Mouse (Mus musculus) cerebral cortex, adult 2 months (tissue): ENCODE measurements around the gene Slc43a1.

Experiments
- WGBS: fragments of 180-500 bp; shearing (Covaris S2); methylation state at CpG from one replicate; pipeline ENCODE4 v1.1.7; 2018; 5-methylcytosine and 5-hydroxymethylcytosine counted together

Slc43a1 gene

DNA sequence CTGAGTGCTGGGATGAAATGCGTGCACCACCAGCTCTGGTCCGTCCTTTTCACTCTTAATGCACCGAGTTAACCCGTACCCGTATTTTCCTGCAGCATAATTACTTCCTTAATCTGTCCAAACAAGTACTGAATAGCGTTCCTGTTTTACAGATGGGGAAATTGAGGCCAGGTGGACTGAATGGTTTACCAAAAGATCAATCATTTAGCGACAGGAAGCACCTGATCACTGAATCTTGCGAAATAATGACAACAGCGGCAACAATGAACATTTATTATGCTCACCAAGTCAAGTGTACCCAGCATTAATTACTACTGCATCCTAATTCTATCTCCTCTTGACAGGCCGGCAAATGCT lies at the start of gene Slc43a1:
Gene Slc43a1 (plus strand): TSS at position 258 of the 357 bp plus-strand sequence.
- 47% methylated on average over 10 of the region's 10 CpGs for WGBS

DNA sequence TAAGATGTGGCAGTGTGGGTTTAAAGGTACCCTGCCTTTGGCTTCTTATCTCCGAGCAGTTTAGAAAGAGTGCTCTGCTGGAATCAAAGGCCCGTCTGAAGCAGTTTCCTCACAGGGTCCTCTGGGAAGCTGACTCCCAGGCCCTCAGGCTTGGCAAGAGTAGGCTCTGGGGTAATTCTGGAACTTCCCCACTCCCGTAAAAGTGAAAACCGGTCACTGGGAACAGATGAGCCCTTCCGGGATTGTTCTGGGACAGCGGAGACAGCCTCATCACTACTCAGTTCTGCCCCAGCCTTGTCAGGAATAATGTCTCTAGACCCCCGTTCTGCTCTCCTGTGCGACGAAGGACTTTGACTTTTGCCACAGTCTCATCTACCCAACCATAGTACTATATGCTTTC lies 48.2 kb upstream of the Slc43a1 start:
- WGBS, result 79% methylated on average over 9 of the region's 9 CpGs

DNA sequence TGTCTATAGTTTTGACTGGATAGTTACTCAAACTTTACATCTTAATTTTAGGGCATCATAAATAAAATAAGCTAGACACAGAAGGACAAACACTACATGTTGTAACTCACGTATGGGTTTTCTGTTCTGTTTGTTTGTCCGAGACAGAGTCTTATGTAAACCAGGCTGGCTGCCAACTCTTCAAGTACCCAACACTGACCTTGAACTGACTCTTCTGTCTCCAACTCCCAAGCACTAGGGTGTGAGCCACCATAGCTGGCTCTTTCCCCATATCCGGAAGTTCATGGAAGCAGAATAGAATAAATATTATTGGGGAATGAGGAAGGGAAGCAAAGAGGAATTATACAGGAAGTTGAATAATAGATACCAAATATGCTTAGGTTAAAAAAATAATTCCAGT lies 46.1 kb upstream of the Slc43a1 start:
- 69% methylated on average over 3 of the region's 3 CpGs for WGBS

DNA sequence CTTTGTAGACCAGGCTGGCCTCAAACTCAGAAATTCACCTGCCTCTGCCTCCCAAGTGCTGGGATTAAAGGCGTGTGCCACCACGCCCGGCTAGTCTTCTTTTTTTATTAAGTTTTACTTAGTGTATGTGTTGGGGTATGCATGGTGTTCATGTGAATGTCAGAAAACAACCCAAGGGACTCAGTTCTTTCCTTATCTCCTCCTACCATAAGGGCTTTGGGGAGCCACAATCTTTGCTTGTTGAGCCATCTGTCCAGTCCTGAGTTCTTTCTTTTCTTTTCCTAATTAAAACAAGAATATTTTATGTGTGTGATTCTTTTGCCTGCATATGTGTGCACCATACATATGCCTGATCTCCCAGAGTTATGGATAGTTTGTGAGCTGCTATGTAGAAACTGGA lies 45.5 kb upstream of the Slc43a1 start:
- WGBS, result 91% methylated on average over 3 of the region's 3 CpGs

DNA sequence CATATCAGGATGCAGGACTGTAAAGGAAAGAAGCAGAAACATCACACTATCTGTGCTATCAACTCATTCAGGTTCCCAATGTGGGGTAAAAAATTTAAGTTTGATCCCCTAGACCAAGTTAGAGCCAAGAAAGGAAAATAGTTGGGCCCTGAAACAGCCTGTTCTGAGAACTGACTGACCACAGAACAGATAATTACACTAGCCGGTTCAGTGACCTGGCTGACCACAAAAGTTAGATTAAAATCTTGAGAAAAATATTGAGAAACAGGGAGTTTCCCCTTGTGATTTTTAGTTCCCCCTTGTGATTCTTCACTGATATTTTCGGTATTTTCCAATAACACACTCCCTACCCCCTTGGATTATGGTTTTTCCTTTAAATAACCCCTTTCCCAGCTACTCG lies 44.8 kb upstream of the Slc43a1 start:
- 84% methylated on average over 3 of the region's 3 CpGs for WGBS

DNA sequence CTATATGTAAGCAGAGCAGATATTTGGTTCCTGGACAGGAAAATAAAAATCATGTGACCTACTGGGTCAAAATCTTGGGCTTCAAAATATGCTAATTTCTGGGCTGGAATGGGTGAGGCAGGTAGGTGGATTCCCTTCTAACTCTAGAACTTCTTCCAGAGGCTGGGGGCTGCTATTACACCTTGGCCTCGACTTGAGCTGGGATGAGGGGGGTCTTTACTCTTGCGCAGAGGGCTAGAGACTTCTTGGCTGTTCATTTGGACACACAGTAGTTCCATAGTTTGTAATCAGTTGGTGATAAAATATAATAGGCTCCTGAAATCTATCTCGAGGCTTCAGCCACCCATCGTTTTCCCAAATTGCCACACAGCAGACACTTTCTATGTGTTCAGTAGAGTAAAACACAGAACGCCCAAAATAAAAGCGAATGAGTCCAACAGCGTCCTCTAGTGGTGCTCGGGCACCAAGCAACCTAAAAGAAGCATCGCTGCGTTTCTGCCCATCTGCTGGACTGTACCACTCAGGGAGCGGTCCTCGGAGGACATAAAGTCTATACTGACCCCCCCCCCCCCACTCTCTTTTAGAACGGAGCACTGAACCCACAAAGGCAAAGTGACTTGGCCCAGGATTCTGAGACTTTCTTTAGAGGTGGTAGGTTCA lies 40.7 kb upstream of the Slc43a1 start:
- WGBS, result 7% methylated on average over 13 of the region's 13 CpGs

DNA sequence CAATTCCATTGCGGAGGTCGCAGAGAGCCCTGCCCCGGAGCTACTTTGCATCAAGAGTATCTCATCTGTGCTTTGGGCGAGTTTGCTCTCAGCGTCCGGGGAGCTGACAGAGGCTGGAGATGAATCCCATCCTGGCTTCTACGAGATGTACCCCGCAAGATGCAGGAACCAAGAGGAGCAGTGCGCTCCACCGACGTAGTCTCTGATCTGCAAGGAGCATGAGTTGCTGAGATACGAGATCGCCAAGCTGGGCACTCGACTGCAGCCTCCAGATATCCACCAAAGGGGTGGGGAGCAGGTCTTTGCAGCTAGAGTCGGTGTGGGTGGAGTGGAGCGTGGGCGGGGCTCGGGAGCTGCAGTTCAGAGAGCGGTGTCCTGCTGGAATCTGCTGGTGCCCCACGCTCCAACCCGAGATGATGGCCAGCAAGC lies 40.1 kb upstream of the Slc43a1 start, which contains the start of gene Ube2l6:
Gene Ube2l6 (plus strand): TSS at position 336 of the 429 bp plus-strand sequence.
- 1% methylated on average over 21 of the region's 21 CpGs for WGBS

DNA sequence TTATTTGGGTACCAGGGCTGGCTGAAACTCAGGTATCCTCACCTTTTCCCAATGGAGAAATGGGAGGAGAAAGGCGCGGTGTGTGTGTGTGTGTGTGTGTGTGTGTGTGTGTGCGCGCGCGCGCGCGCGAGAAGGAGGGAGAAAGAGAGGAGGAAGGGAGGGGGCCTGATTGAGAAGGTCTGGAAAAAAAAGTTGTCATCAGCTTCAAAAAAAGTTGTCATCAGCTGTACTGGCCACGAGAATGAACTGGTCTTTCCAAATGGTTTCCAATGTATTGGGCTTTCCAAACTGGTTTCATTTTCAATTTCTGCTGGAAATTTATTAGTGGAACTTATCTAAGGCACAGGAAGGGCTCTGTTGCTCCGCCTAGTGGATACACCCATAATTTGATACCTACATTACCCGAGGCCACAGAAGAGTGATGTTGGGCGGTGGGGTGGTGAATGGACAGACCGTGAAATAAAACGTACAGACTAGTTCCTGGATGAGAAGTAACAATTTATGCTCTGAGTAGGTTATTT lies 39.5 kb upstream of the Slc43a1 start:
- under 1% methylated on average over 16 of the region's 16 CpGs for WGBS

DNA sequence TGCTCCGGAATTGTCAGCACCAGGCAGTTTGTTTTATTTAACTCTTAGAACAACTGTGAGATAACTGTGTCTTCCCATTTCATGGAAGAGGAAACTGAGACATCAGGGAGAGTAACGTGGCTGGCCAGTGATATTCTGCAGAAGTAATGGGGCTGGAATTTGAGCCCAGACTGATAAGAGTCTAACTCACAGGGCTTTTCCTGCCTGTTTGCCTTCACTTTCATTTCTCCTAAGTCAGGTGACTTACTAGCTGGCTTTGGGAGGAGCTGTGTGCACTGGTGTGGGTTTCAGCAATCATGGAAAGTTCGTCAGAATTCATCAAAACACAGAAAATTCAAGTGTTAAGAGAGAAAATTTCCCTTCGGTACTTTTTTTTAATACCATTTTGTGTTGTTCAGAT lies 38.3 kb upstream of the Slc43a1 start:
- WGBS, result 89% methylated on average over 4 of the region's 4 CpGs

DNA sequence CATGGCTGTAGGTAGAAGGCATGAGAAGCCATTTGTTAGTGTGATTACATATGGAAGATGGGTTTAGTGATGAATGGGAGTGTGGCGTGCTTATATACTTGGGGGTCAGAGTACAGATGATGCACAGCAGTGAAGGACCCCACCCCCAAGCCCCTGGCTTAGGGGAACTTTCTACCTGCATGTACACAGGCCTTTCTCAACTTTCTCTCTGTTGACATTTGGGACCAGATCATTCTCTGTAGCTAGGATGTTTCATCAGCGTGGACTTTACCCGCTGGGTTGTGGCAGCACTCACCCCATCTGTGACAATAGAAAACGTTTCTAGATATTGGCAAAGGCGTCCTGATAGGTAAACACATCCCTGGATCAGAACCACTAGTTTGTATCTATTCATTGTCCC lies 37.4 kb upstream of the Slc43a1 start:
- WGBS, result 92% methylated on average over 5 of the region's 5 CpGs

DNA sequence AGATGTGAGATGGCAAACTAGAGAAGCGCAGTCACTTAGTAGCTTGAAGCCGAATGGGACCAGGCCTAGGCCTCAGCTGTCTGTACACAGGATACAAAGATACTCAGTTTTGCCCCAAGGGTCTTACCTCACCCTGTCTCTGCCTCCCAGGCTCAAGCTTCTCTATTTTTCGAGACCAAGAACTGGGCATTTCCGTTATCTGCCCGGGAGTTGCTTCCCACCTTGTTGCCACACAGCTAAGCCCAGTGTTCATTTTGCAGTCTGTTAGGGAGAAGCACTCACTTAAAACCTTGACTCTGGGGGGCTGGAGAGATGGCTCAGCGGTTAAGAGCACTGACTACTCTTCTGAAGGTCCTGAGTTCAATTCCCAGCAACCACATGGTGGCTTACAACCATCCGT lies 34.7 kb upstream of the Slc43a1 start:
- 90% methylated on average over 7 of the region's 7 CpGs for WGBS

DNA sequence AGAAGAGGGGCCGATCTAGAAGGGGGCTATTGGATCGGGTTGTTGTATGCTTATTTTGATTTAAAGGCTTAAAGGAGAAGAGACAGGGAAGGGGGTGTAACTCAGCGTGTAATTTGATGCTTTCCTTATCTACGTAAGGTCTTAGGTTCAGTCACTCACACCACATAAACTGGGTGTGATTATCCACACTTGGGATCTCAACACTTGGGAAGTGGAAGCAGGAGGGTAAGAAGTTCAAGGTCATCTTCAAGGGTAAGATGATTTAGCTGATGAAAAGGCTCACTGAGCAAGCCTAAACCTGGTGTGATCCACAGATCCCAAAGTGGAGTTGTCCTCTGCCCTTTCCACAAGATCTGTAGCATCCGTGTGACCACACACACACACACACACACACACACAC lies 32.1 kb upstream of the Slc43a1 start:
- WGBS, result 87% methylated on average over 5 of the region's 5 CpGs

DNA sequence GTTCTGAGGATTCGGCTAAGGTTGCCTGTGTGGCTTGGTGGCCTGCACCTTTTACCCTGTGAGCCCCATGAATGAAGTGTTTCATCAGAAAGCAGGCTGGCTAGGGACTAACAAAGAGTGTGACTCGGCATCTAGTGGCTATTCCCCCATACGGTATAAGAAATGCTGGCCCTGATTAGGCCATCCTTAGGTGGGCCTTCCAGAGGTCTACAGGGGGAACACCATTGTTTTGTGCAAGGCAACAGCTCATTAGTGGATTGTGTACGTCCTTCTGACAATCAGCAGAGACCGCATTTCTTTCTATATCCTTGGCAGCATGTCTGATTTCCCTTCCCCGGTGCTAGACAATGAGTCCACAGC lies 28.1 kb upstream of the Slc43a1 start:
- 57% methylated on average over 6 of the region's 6 CpGs for whole genome bisulfite sequencing

DNA sequence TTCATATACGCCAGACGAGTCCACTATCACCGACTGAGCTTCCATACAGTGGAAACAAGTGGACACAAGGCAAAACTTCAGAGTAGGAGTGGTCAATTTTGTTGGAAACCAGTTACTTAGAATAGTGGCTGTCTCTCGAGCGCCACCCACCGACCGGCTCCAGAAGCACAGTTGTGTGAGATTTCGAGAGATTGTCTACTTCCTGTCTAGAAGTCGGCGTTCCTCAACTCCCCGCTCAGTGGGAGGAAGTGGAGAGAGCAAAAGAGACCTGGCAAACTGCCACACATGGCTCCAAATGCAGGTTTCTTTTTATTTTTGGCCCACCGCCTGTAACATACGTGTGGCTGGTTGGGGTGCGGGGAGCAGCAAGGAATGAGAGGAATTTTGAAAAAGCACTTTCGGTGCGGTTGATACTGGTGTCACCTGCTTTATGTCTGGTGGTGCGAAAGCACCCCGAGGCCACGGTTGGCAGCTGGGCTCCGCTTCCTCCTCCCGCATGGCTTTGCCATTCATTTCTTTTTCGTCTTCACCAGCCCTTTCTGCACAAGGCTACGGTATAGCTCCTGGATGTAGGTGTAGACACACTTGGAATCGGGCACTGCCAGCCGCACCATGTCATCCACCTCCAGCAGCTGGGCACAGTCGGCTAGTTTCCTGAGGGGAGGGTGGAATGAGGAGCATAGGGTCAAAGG lies 27.6 kb upstream of the Slc43a1 start:
- WGBS, result 26% methylated on average over 26 of the region's 26 CpGs

DNA sequence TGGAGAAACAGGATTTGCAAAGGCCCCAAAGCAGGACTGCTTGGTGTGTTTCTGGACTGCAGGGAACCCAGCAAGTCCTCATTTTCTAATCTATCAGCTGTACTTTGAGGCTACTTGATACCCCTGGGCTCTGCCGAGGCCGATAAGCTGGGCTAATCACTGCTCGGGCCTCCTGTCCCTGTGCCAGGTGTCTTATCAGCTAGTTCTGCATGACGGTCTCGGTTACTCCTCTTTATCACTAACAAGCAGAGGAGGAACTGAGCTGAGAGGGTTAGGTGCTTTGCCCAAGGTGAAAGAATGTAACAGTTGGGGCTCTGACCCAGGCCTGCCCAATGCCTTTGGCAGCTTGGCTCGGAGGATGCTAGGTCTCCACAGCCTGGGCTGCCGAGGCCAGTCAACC lies 26.8 kb upstream of the Slc43a1 start:
- WGBS, result 94% methylated on average over 7 of the region's 7 CpGs

DNA sequence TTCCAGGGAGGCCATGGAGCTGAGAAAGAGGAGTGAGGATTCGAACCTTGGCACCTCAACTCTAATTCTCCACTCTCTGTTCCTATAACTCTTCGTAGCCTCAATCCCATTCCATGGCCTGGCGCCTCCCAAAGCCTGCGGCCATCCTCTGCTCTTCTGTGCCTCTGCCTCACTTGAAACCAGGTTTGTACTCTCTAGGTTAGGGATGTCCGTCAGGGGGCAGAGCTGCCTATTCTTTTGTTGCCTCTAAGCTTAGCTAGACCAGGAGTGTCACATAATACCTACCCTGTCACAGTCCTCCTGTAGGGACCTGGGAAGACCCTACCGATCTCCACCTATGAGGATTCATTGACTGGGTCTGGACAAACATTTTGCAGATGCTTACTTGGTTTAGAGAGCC lies 26.0 kb upstream of the Slc43a1 start:
- WGBS, result 88% methylated on average over 6 of the region's 6 CpGs

DNA sequence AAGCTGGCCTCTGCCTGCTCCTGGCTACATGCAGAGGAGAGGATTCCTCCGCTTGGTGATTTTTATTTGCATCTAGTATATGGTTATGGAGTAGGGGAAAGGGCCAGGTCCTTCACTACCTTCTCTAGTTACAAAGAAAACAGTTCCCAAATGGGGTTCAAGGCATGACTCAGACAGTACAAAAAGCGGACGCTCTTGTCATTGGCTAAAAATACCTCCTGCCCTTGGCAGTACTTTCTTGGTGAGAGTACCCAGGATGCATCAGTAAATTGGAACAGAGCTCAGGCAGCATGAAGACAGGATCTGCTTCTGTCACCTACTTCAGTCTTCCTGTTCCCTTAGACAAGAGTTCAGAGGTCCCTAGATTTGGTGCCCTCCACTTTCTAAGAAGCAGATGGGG lies 18.8 kb upstream of the Slc43a1 start:
- 29% methylated on average over 3 of the region's 3 CpGs for WGBS

DNA sequence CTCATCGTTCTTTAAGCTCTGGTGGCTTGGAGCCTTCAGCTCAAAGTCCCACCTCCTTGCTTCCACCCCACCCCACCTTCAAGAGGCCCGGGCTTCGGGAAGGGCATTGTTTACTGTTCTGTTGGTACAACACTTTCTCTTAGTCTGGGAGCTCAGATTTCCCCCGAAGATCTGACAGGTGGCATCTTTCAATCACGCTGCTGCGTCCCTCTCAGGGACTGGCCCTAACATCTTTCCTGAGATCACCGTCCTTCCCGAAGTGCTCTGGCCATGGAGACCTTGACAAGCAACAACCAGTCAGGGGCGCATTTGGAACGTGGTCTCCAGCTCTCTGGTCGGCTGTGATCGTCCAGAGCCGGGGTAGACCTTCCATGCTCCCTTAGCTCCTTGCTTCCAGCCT lies 16.1 kb upstream of the Slc43a1 start, which contains the start of gene Smtnl1:
Gene Smtnl1 (minus strand): TSS at position 101 of the 400 bp plus-strand sequence.
- WGBS, result 69% methylated on average over 13 of the region's 13 CpGs

DNA sequence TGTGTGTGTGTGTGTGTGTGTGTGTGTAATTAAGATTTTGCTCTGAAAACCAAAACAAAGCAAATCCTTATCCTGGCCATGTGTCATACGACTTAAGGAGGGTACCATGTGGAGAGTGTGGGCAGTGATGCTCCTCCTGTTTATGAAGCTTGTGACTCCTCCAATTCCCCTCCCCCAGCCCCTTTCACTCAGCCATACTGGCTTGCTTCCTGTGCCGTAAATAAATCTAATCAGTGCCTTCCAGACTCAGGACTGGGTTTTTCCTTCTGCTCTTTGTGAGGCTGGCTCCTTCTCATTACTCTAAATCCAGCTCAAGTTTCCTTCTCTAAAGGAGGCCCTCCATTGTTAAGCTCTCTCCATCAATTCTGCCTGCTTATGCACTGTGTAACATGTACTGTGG lies 15.4 kb upstream of the Slc43a1 start:
- 23% methylated on average over 2 of the region's 2 CpGs for WGBS

DNA sequence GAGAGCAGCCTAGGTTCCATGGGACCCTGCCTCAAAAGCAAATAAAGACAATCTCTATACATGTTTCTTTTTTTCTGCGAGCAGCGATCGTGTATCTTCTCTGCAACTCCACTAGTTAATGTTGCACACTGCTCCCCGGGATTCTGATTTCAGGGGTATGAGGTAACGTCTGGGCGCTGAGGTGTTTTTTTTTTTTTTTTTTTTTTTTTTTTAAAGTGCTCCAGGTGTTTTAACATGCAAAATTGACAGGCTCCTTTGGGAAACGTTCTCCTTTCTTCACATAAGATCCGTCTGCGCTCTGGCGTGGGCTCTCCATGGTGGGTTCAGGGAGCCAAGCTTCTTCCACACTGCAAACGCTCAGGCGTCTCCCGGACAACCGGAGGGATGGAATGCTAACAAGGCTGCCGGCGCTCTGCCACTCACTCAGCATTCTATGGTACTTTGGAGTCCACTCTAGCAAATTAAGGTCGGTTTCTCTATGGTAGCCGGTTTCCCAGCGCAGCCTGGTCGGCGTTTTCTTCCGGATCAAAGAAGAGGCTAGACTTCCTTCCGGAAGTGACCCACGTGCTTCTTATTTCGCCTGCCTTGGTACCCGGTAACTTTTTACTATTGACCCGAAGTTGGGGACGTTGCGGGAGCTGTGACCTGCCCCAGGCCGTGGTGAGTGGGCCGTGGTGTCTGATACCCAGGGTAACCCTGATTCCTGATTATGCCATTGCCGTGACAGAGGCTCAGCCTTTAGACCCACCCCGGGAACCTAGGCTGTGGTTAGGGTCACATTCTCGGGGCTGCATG lies 12.0 kb upstream of the Slc43a1 start, which contains the start of gene Timm10:
Gene Timm10 (plus strand): TSS at position 510 of the 795 bp plus-strand sequence.
- under 1% methylated on average over 34 of the region's 34 CpGs for WGBS

DNA sequence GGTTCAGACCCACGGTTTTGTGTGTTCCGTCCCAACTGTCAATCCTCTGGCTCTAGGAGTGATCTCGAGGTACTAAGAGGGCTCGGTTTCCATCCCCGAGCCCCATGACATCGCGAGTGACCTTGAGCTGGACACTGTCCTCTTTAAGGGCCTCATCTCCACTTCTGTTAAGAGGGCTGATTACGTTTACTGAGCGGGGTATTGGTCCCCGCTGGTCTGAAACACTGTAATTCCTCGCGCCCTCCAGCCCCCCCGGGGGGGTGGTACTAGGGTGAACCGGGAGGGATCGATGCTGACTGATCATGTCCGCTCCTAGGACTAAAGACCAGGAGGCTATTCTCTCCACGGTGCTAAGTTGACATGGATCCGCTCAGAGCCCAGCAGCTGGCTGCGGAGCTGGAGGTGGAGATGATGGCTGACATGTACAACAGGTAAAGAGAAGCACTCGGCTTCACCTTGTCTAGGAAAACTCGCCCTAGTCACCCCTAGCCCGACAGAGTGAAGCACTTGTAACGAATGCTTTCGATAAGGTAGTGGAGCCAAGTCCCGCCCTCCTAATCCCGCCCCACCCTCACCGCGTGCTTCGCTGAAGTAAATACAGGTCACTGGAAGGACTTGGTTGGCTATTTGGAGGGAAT lies 11.2 kb upstream of the Slc43a1 start:
- WGBS, result under 1% methylated on average over 29 of the region's 29 CpGs
